Mouse (Mus musculus) lung, adult 2 months (tissue): ENCODE data around the gene Hist1h2br. TPM values are rescaled to one million over a fixed set of nuclear protein-coding genes. Genes with fewer than 3 reads are reported as not detected.
A peak's percentile ranks its signal among the peaks of the same experiment; 100 is the strongest.
"Not testable (repeated sequence)": the region's sequence is repeated elsewhere in the genome, so short reads cannot be mapped to it uniquely, and the experiment has no call there.

Experiments used
- DNase-seq: peaks from one replicate; pipeline ENCODE4 v3.0.0; 2022
- H3K4me1 ChIP-seq: fragments of 200-500 bp; 2 replicates; pipeline ENCODE4 v1.6.1; 2011; ENCODE audit warnings: low read length; ENCODE audit not compliant: control insufficient read depth, insufficient read depth
- H3K4me3 ChIP-seq: fragments of 200-500 bp; replicated peaks from 2 replicates; pipeline ENCODE3; 2011; ENCODE audit warnings: low read depth, mild to moderate bottlenecking, control low read depth, low read length; ENCODE audit errors: extremely low read depth
- CTCF ChIP-seq: fragments of 200-500 bp; IDR thresholded peaks from 2 replicates; pipeline ENCODE4 v1.5.1; 2011; ENCODE audit warnings: mild to moderate bottlenecking, low read length, control low read depth; ENCODE audit not compliant: insufficient read depth
- POLR2A ChIP-seq: fragments of 200-500 bp; IDR thresholded peaks from 2 replicates; pipeline ENCODE4 v1.6.1; 2011; ENCODE audit warnings: low read depth, mild to moderate bottlenecking, control low read depth, low read length, borderline replicate concordance; ENCODE audit errors: extremely low read depth
- WGBS: fragments of 180-500 bp; shearing (Covaris S2); methylation state at CpG from one replicate; pipeline ENCODE4 v1.1.7; 2018; 5-methylcytosine and 5-hydroxymethylcytosine counted together
- polyA plus RNA-seq: library from polyadenylated mRNA; depleted of rRNA; stranded (reverse); fragments of >200 nt; gene quantifications from 2 replicates; pipeline ENCODE4 v1.2.3, GENCODE M21; 2012; rRNA removed

Gene Hist1h2br
- 3.3 and 6.1 TPM in 2 replicates for polyA plus RNA-seq

DNA sequence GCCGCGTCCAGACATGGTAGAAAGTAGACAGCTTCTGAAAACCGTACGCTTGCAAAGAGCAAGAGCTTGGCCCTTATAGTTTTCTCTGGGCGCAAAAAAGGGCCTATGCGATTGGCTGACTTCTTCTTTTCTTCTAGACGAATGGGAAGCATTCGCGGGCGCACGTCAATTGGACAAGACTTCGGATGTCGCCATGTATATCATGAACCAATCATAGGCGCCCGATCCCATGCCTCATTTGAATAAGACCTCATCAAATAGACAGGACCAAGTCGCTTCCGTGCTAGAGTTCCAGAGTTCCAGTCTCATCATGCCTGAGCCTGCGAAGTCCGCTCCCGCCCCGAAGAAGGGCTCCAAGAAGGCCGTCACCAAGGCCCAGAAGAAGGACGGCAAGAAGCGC lies at the start of gene Hist1h2br, which contains the start of gene Hist1h2ap:
Hist1h2br (plus strand) TSS at position 283 of the 400 bp plus-strand sequence.
Hist1h2ap (minus strand) TSS at position 47 of the 400 bp plus-strand sequence.
- no CpG with 5 or more reads among the region's 24 CpGs for WGBS
- DNase-seq, H3K4me1 ChIP-seq, H3K4me3 ChIP-seq: not testable (repeated sequence)

DNA sequence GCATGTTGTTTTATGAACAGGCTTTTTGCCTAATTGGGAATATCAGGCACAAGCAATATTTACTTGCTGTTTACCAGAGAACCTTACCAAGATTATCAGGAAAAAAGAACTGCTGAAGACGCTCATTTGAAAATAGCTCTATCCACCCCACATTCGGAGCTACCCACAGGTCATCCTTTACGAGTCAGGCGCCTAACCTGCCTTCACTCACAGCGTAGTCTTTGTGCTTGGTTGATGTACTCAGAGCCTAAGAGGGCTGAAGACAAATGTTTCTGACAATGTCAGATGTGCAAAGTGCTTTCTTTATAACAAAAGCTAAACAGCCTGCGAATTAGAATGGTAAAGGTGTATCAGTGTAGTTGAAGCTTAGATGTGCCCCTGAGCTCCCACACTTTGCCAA lies 49.2 kb upstream of the Hist1h2br start:
- H3K4me3 ChIP-seq = no peak overlapping the region
- TF ChIP-seq CTCF (no peak), POLR2A (no peak)
- WGBS = 54% methylated on average over 6 of the region's 6 CpGs

GRCm38 (mm10) chr13:21786189-21786898 lies 47.2 kb upstream of the Hist1h2br start:
- Histone ChIP-seq H3K4me3 (no peak overlapping the region), H3K4me1 (0 out of 2 replicates have a peak, but pooled peaks cover 2% of the 10 kb centered on the region)
- TF ChIP-seq CTCF (no peak), POLR2A (no peak)
- 11% methylated on average over 8 of the region's 8 CpGs for WGBS
- no peak for DNase-seq

More for the DNA sequence above, 49.2 kb upstream of the Hist1h2br start:
- H3K4me1 ChIP-seq = peaks cover 10% of the 10 kb centered on the region
- DNase-seq = no peak

GRCm38 (mm10) chr13:21786899-21787629 lies 46.5 kb upstream of the Hist1h2br start, which contains the start of the genes Hist1h2an and Hist1h2bp:
Gene Hist1h2an, minus strand, starts transcription at chr13:21787218.
Gene Hist1h2bp, plus strand, starts transcription at chr13:21787461.
- 1% methylated on average over 43 of the region's 63 CpGs for WGBS
- H3K4me3 ChIP-seq = peak within 1 kb of the TSS; percentile 64
- H3K4me1 ChIP-seq = not testable (repeated sequence)
- peak; percentile 44; the same call in 1 of the 2 replicates for TF ChIP-seq POLR2A
- DNase-seq = peak; percentile 74

DNA sequence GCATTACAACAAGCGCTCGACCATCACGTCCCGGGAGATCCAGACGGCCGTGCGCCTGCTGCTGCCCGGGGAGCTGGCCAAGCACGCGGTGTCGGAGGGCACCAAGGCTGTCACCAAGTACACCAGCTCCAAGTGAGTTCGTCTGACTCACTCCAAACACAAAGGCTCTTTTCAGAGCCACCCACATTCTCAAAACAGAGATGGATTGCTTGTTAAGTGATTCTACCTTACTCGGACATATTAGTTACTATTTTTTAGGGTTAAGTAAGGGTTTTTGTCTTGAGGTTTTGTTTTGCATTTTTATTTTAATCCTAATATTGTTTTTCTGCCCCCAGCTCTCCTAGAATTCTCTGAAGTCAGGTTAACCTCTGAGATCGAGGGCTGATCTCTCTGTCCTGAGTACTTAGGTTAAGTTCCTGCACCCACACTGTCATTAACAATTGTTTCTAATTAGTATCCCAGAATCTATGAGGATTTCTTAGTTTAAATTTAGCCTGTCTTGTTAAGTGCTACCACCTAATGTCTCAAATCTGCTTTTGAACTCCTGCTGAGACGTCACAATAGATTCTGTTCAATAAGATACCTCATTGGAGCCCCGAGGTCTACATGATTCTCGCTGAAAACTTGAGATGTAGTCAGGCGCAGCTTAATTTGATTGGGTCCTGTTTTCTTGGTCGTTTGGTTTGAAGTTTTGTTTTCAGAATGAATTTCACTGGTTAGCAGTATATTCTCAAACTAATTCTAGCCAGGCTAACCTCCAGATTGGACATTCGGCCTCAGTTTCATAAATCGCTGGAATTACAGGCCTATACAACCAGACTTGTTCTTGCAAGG lies 45.6 kb upstream of the Hist1h2br start:
- Histone ChIP-seq H3K4me1 (no peaks in the 10 kb centered on the region), H3K4me3 (no peak overlapping the region)
- WGBS = 31% methylated on average over 17 of the region's 21 CpGs
- DNase-seq = no peak
- TF ChIP-seq POLR2A (no peak), CTCF (no peak)

DNA sequence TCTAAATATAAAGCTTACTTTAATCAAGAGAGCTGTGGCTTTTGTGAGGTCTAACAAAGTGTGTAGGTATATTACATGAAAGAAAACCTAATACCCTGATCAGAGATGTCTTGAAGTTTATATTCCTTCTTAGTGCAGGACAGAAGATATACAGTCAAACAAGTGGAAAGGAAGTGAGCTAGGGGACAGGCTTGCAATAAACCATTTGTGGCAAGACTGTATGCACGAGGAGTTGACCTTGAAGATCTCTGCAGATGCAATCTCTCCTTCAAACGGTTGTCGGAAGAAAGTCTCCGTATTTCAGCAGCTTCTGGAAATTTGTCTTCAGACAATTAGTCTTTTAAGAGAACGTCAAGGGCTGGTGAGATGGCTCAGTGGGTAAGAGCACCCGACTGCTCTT lies 43.6 kb upstream of the Hist1h2br start:
- Histone ChIP-seq H3K4me3 (no peak overlapping the region), H3K4me1 (no peaks in the 10 kb centered on the region)
- TF ChIP-seq POLR2A = no peak
- no peak for TF ChIP-seq CTCF
- DNase-seq = no peak
- WGBS = 45% methylated on average over 6 of the region's 6 CpGs

DNA sequence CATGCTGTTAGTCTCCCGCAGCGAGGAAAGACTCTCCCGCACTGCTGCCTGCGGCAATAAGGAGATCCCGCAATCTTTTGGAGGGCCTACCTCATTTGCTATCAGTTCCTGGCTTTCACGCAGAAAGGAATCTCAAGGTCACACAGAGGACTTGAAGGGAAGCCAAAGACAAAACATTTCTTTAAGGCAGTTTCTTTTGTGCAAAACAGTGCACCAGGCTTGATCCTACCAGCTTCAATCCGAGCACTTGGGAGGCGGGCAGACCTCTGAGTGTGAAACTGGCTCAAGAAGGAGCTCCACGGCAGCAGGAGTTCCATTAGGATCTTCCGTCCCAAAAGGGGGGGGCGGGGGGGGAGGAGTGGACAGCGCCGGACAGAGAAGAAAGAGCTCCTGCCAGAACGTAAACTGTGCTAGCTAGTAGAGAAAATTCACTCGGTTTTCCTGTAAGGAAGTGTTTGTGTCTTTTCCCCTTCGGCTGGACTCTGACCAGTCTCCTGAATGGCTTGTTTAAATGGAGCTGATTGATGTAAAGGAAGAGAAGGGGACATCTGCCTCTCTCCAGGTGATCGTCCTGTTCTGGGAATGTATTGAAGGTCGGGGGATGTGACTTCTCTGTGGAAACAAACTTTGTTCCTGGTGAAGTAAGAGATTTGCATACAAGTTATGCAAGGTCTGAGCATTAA lies 42.8 kb upstream of the Hist1h2br start:
- 20% methylated on average over 18 of the region's 18 CpGs for WGBS
- no peak for DNase-seq
- H3K4me1 ChIP-seq = no peaks in the 10 kb centered on the region
- no peak for TF ChIP-seq POLR2A
- no peak for TF ChIP-seq CTCF
- no peak overlapping the region for H3K4me3 ChIP-seq

DNA sequence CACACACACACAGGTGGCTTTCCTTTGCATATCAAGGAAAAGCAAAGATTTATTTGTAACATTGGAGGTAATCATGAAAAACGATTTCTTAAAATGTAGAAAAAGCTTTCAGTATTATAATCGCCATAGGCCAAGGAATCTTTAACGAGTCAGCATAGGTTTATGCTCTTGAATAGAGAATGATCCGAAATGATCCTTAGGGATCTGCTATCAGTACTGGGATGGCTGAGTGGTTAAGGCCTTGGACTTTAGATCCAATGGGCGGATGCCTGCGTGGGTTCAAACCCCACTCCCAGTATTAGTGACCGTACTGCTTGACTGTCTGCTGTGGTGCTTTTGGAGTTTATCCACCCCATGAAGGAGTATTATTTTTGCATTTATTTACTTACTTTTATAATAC lies 38.0 kb upstream of the Hist1h2br start:
- Histone ChIP-seq H3K4me3 (no peak overlapping the region), H3K4me1 (no peaks in the 10 kb centered on the region)
- no peak for TF ChIP-seq CTCF
- WGBS = 87% methylated on average over 7 of the region's 7 CpGs
- DNase-seq = no peak

DNA sequence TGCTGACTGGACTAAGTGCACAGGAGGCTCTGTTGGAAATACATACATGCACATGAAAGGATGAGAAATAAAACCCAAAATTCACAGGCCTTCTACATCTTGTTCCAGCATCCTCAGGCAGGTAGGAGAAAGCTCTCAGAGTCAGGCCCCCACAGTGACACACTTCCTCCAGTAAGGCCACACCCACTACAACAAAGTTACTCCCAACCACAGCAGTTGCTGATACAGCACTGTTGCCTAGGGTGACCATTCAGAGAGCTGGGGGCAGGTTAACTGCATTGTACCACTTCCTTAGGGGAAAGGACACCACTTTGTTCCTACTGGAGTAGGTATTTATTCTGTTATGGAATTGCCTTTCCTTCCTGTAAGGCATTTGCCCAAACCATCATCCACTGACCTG lies 36.4 kb upstream of the Hist1h2br start:
- not testable (repeated sequence) for DNase-seq, H3K4me1 ChIP-seq, H3K4me3 ChIP-seq

GRCm38 (mm10) chr13:21803058-21803457 lies 30.5 kb upstream of the Hist1h2br start:
- H3K4me3 ChIP-seq, H3K4me1 ChIP-seq, DNase-seq: not testable (repeated sequence)
- WGBS = no CpG with 5 or more reads among the region's 4 CpGs

GRCm38 (mm10) chr13:21810073-21810472 lies 23.5 kb upstream of the Hist1h2br start, which contains the start of the genes Hist1h2bq and Hist1h2ao:
Gene Hist1h2bq, minus strand, starts transcription at chr13:21810197.
Gene Hist1h2ao, plus strand, starts transcription at chr13:21810465.
- not testable (repeated sequence) for DNase-seq, H3K4me3 ChIP-seq, H3K4me1 ChIP-seq
- no CpG with 5 or more reads among the region's 23 CpGs for WGBS

DNA sequence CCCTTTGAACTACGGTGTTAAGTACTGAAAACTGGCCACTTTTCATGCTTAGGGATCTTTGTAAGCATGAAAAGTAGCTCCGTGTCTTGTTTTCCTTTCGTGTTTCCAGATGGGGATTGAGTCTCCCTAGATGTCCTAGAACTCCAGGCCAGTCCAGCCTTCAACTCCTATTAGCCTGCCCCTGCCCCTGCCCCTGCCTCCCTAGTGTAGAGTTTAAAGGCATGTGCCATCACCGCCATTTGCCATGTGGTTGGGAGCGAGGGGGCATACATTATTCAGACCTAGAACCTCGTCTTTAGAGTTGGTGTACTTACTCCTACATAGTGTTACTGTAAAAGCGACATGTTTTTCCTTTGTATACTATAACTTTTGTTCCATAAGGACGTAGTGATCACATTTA lies 22.5 kb upstream of the Hist1h2br start:
- DNase-seq, H3K4me1 ChIP-seq, H3K4me3 ChIP-seq: not testable (repeated sequence)
- no CpG with 5 or more reads among the region's 8 CpGs for WGBS

DNA sequence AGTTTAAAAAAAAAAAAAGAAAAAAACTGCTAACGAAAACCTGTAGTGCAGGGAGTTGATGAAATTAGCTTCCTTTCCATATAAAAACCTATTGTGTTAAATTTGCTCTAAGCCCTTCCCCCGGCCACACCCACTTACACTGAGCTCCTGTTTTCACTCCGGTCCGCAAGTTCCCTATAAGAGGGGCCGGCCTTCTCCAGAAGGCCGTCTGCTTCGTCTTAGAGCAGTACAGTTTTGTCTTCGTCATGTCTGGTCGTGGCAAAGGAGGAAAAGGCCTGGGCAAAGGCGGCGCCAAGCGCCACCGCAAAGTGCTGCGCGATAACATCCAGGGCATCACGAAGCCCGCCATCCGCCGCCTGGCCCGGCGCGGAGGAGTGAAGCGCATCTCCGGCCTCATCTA lies 22.0 kb upstream of the Hist1h2br start, which contains the start of gene Hist1h4m:
Hist1h4m (plus strand) TSS at position 208 of the 400 bp plus-strand sequence.
- WGBS = no CpG with 5 or more reads among the region's 24 CpGs
- DNase-seq = peak; percentile 28
- H3K4me1 ChIP-seq, H3K4me3 ChIP-seq: not testable (repeated sequence)
